Mouse (Mus musculus) fibroblast of lung, adult 2 months (primary cell): ENCODE results near the gene Olfr1389.
"Not testable (repeated sequence)": the region's sequence is repeated elsewhere in the genome, so short reads cannot be mapped to it uniquely, and the experiment has no call there.

Source experiments
- DNase-seq: peaks from one replicate; pipeline ENCODE4 v3.0.0-alpha.2; 2011; ENCODE audit warnings: low read depth

Olfr1389 gene

GRCm38 (mm10) chr11:49422767-49423166 lies at the start of gene Olfr1389:
TSS of gene Olfr1389 (plus strand) at chr11:49423067.
- DNase-seq = no peak

GRCm38 (mm10) chr11:49383133-49383532 lies 39.7 kb upstream of the Olfr1389 start:
- no peak for DNase-seq

GRCm38 (mm10) chr11:49386118-49386517 lies 36.7 kb upstream of the Olfr1389 start:
- not testable (repeated sequence) for DNase-seq

GRCm38 (mm10) chr11:49392707-49393106 lies 30.2 kb upstream of the Olfr1389 start:
- not testable (repeated sequence) for DNase-seq

- no peak for DNase-seq
Measured at GRCm38 (mm10) chr11:49406784-49407183, 16.1 kb upstream of the Olfr1389 start.

- DNase-seq = no peak
Measured at GRCm38 (mm10) chr11:49410540-49410939, 12.3 kb upstream of the Olfr1389 start.

- DNase-seq = no peak
Measured at GRCm38 (mm10) chr11:49425257-49425927, 2.5 kb downstream of the Olfr1389 start.

- no peak for DNase-seq
Measured at GRCm38 (mm10) chr11:49429641-49430040, 6.8 kb downstream of the Olfr1389 start.

- no peak for DNase-seq
Measured at GRCm38 (mm10) chr11:49436411-49436810, 13.5 kb downstream of the Olfr1389 start, which contains the start of gene Olfr1388. TSS of gene Olfr1388 (plus strand) at chr11:49436624.

GRCm38 (mm10) chr11:49455043-49455442 lies 32.2 kb downstream of the Olfr1389 start, which contains the start of gene Olfr1387:
TSS of gene Olfr1387 (plus strand) at chr11:49455343.
- no peak for DNase-seq

- DNase-seq = not testable (repeated sequence)
Measured at GRCm38 (mm10) chr11:49464746-49465145, 41.9 kb downstream of the Olfr1389 start, which contains the start of gene Olfr1386. TSS of gene Olfr1386 (plus strand) at chr11:49465046.
